Comparison of ENCODE assay signal across 28 mouse cellular contexts in the genomic region with DNA sequence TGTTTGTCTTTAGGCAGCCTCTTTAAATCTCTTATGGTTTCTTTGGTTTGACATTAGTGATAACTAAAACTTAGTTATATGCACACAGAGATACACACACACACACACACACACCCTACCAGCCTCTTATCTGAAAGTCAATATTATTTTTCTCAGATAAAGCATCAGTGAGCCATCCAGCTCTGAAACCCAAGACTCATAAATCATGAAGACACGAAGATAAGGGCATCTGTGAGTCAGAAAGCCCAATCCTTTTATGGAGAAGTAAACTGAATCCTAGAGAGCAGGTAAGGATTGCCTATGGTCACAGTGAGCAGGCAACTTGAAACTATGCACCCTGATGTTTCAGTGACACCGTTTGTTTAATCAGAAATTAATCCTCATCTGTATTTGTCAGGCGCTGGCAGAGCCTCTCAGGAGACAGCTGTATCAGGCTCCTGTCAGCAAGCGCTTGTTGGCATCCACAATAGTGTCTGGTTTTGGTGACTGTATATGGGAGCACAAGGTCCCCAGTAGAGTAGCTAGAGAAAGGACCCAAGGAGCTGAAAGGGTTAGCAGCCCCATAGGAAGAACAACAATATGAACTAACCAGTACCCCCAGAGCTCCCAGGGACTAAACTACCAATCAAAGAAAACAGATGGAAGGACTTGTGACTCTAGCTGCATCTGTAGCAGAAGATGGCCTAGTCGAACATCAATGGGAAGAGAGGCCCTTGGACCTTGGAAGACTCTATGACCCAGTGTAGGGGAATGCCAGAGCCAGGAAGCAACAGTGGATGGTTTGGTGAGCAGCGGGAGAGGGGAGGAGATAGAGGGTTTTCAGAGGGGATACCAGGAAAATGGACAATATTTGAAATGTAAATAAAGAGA.
DNase-seq lines count a peak whose midpoint lies in the region; ATAC-seq and TF ChIP-seq lines count a peak whose summit lies in the region.
"Had no signal": no experiment of that assay in that cellular context is flagged by ENCODE, and none has a peak within 500 bp of the region (broad histone marks: within the 10 kb centered on the region; RNA-seq: fewer than 3 reads in every experiment).

No protein-coding gene starts in this region.

- no peak overlapping the region for H3K27ac ChIP-seq in intestine, embryonic 14.5 days (ENCODE audit: low read depth)
- H3K27ac ChIP-seq in intestine, postnatal 0 days (ENCODE audit: low read depth, low read length), result no peak overlapping the region
- H3K27ac ChIP-seq in midbrain, embryonic 14.5 days (replicated peaks; ENCODE audit: low read depth, low read length), result no peak overlapping the region
- H3K27ac ChIP-seq: forebrain, embryonic 13.5 days; hindbrain, embryonic 10.5 days; hindbrain, embryonic 15.5 days; limb, embryonic 12.5 days; neural tube, embryonic 12.5 days had no signal

- no peak overlapping the region for H3K9ac ChIP-seq in intestine, embryonic 14.5 days (ENCODE audit: low read length)
- H3K9ac ChIP-seq in intestine, postnatal 0 days (ENCODE audit: low read depth, low read length), result no peak overlapping the region
- H3K9ac ChIP-seq in midbrain, embryonic 14.5 days (replicated peaks; ENCODE audit: low read length), result no peak overlapping the region
- H3K9ac ChIP-seq: forebrain, embryonic 13.5 days; hindbrain, embryonic 15.5 days; limb, embryonic 12.5 days; neural tube, embryonic 12.5 days had no signal

- 51% methylated on average over 6 of the region's 6 CpGs for WGBS in intestine, embryonic 14.5 days
- WGBS in intestine, postnatal 0 days, result 26% methylated on average over 6 of the region's 6 CpGs
- WGBS in midbrain, embryonic 14.5 days, result 83% methylated on average over 6 of the region's 6 CpGs

- H3K4me1 ChIP-seq in intestine, embryonic 14.5 days (replicated peaks; ENCODE audit: control insufficient read depth, insufficient read depth, low read length), result no peaks in the 10 kb centered on the region
- H3K4me1 ChIP-seq in intestine, postnatal 0 days (replicated peaks; ENCODE audit: control insufficient read depth, insufficient read depth, low read length), result no peaks in the 10 kb centered on the region
- no peaks in the 10 kb centered on the region for H3K4me1 ChIP-seq in midbrain, embryonic 14.5 days (ENCODE audit: control insufficient read depth, insufficient read depth, low read length)
- H3K4me1 ChIP-seq: forebrain, embryonic 13.5 days; hindbrain, embryonic 10.5 days; hindbrain, embryonic 15.5 days; limb, embryonic 12.5 days; neural tube, embryonic 12.5 days had no signal

- no peaks in the 10 kb centered on the region for H3K27me3 ChIP-seq in intestine, embryonic 14.5 days (replicated peaks; ENCODE audit: control insufficient read depth, insufficient read depth, low read length)
- peaks cover 12% of the 10 kb centered on the region; the same call in 1 of the 2 replicates for H3K27me3 ChIP-seq in intestine, postnatal 0 days (replicated peaks; ENCODE audit: control insufficient read depth, insufficient read depth, low read length)
- no peaks in the 10 kb centered on the region for H3K27me3 ChIP-seq in midbrain, embryonic 14.5 days (ENCODE audit: control insufficient read depth, insufficient read depth, low read length)
- H3K27me3 ChIP-seq: CH12.LX; forebrain, embryonic 13.5 days; hindbrain, embryonic 15.5 days; limb, embryonic 12.5 days; neural tube, embryonic 12.5 days had no signal

- no peak for TF ChIP-seq CTCF in intestine, postnatal 0 days (IDR thresholded peaks at IDR 0.05; ENCODE audit: low read depth)

- no peak overlapping the region for H3K4me2 ChIP-seq in intestine, embryonic 14.5 days (ENCODE audit: low read length)
- H3K4me2 ChIP-seq in intestine, postnatal 0 days (replicated peaks; ENCODE audit: low read depth), result no peak overlapping the region
- H3K4me2 ChIP-seq in midbrain, embryonic 14.5 days (ENCODE audit: low read length), result no peak overlapping the region
- H3K4me2 ChIP-seq: forebrain, embryonic 13.5 days; hindbrain, embryonic 15.5 days; limb, embryonic 12.5 days; liver, embryonic 11.5 days; midbrain, embryonic 11.5 days; neural tube, embryonic 12.5 days had no signal

- peak; percentile 82 for ATAC-seq in intestine, embryonic 14.5 days (replicated peaks; ENCODE audit: low FRiP score, low TSS enrichment, low read depth)
- peak; percentile 51; the same call in 1 of the 2 replicates for ATAC-seq in intestine, postnatal 0 days
- ATAC-seq in midbrain, embryonic 14.5 days (ENCODE audit: low FRiP score, low TSS enrichment), result no peak
- ATAC-seq: forebrain, embryonic 13.5 days; inflammation-experienced regulatory T-cells, adult 6 months; Patski had no signal

- H3K9me3 ChIP-seq in intestine, embryonic 14.5 days (ENCODE audit: control insufficient read depth, low read length), result no peaks in the 10 kb centered on the region
- H3K9me3 ChIP-seq in intestine, postnatal 0 days (ENCODE audit: control insufficient read depth), result no peaks in the 10 kb centered on the region
- no peaks in the 10 kb centered on the region for H3K9me3 ChIP-seq in midbrain, embryonic 14.5 days (ENCODE audit: control insufficient read depth, low read length)
- H3K9me3 ChIP-seq: forebrain, embryonic 13.5 days; hindbrain, embryonic 10.5 days; hindbrain, embryonic 15.5 days; limb, embryonic 12.5 days; neural tube, embryonic 12.5 days had no signal

- H3K4me3 ChIP-seq in intestine, embryonic 14.5 days (ENCODE audit: low read depth, low read length), result no peak overlapping the region
- H3K4me3 ChIP-seq in intestine, postnatal 0 days (ENCODE audit: low read depth, low read length), result no peak overlapping the region
- no peak overlapping the region for H3K4me3 ChIP-seq in midbrain, embryonic 14.5 days (replicated peaks; ENCODE audit: low read depth, low read length)
- H3K4me3 ChIP-seq: forebrain, embryonic 13.5 days; hindbrain, embryonic 10.5 days; hindbrain, embryonic 15.5 days; limb, embryonic 12.5 days; myocyte; neural tube, embryonic 12.5 days had no signal

- H3K36me3 ChIP-seq in intestine, embryonic 14.5 days (ENCODE audit: control insufficient read depth, insufficient read depth, low read length), result no peaks in the 10 kb centered on the region
- H3K36me3 ChIP-seq in intestine, postnatal 0 days (ENCODE audit: control insufficient read depth, insufficient read depth), result no peaks in the 10 kb centered on the region
- no peaks in the 10 kb centered on the region for H3K36me3 ChIP-seq in midbrain, embryonic 14.5 days (ENCODE audit: control insufficient read depth, insufficient read depth, low read length)
- H3K36me3 ChIP-seq: hindbrain, embryonic 10.5 days; hindbrain, embryonic 15.5 days; limb, embryonic 12.5 days; neural tube, embryonic 12.5 days had no signal

- peak; percentile 5 for DNase-seq in embryo, embryonic 10 days (ENCODE audit: low spot score)
- DNase-seq in embryo, embryonic 9.5 days (ENCODE audit: extremely low spot score), result no peak
- DNase-seq in intestine, embryonic 14.5 days (ENCODE audit: low spot score), result no peak
- DNase-seq in liver, result no peak
- no peak for DNase-seq in midbrain, embryonic 14.5 days
- DNase-seq: B cell, adult 2 months; cerebellum, adult 2 months; cerebellum, postnatal 14 days; gastrocnemius, postnatal 14 days; heart, postnatal 14 days; kidney, adult 9 months; kidney, postnatal 10 days; layer of hippocampus, adult 9-11 months; lung, postnatal 36 days; right cerebral cortex, adult 18-20 months; thymus, postnatal 14 days had no signal
